Mouse (Mus musculus): Measurements from ENCODE around the gene Zfp839.

DNA sequence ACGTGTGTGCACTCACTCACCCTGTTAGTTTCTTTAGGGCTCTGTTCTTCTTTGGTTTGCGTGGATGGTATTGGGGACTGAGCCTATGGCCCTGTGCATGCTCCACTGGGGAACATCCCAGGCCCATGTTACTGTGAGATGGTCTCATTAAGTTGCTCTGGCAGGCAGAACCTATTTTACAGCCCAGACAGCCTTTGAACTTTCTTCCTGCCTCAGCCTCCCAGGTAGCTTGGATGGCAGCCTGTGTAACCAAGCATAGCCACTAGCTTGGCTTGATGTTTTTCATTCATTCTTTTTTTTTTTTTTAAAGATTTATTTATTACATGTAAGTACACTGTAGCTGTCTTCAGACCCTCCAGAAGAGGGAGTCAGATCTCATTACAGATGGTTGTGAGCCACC lies 35.2 kb downstream of the Zfp839 start:
- TF ChIP-seq POLR2A (IDR thresholded peaks at IDR 0.05; ENCODE audit: extremely low read depth, insufficient read depth, low read length) (no peak), CTCF (IDR thresholded peaks at IDR 0.05; ENCODE audit: low read depth, low read length) (no peak)
